Mouse (Mus musculus) kidney, adult 11 months (tissue): ENCODE data around the gene Edaradd.

Experiments
- DNase-seq: peaks from one replicate; pipeline ENCODE4 v3.0.0; 2022

The Edaradd gene

DNA sequence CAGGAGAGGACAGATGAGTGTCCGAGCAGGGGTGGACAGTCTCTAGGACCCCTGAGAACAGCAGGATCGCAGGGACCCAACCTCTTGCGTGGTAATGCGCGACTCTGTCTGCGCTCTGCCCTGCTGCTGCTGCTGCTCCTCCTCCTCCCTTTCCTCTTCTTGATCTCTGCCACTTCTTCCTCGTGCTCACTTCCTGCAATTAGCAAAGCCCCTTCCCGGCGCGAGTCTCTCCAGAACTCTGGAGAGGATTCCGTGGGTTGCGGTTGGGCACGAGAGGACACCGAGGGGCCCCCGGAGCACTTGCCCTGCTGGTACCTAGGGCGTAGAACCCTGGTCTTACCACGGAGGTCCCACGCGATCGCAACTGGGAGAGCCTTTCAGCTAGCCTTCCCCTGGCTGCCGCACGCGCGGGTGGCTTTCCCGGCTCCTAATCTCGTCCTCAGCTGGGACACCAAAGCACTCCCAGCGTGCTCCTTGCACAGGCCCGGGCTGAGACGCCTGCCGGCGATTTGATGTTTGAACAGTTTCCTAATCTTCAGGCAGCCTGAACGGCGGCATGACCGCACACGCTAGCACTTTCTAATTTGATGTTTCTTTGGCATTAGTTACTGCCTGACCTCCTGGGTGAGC lies at the start of gene Edaradd:
TSS of gene Edaradd (minus strand) at position 484 of the 630 bp plus-strand sequence.
- DNase-seq: peak; percentile 42

GRCm38 (mm10) chr13:12569741-12570140 lies 49.5 kb upstream of the Edaradd start:
- DNase-seq: no peak

DNA sequence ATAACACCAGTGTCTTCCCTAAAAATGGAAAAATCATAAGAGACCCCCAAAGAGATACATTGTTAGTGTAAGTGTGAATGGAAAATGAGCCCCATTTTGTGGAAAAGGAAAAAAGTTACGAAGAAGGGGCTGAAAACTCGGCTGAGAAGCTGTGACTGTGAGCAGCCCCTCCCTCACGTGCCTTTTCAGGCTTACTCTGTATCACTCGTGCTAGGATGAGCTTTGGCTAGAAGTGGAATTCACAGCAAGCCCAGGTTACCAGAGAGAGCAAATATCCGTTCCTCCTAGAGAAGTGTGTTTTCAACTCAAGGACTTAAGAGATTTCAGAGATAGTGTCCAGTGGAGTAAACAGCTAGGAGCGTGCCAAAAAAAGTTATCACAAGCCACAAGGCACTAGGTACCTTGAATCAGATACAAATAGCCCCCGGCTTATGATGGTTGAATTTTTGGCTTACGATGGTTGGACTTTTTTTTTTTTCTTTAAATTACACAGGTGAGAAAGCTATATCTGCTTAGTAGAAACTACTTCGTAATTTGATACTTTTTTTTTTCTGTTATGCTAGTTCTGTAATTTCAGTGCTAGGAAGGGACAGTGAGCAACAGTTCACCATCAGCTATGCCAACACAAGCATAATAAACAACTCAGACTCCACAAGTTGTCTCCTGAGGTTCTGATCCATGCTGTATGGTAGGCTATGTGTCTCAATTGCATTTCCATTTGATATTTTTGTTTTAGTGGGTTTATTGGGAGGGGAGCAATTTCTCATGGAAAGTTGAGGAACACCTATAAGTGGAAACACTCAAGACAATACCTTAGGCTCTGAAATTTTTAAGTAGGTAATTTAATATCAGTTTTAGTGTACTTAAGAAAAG lies 48.6 kb upstream of the Edaradd start:
- no peak for DNase-seq

DNA sequence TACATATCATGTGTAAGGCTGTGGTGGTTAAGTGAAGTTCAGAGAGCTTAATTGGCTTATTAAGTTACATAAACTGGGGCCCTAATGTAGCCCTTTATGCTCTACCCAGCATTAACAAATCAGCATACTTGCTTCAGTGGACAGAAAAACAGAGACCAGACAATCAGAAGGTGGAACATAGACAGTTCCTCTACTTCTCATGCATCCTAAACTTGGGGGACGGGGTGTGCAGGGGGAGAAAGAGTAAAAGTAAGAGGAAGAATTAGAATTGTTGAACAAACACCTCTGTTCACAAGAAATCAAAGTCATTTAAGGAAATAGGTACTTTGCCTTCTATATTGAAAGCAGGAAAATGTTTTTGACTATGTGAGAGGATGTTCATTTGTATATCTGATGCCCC lies 47.7 kb upstream of the Edaradd start:
- no peak for DNase-seq

DNA sequence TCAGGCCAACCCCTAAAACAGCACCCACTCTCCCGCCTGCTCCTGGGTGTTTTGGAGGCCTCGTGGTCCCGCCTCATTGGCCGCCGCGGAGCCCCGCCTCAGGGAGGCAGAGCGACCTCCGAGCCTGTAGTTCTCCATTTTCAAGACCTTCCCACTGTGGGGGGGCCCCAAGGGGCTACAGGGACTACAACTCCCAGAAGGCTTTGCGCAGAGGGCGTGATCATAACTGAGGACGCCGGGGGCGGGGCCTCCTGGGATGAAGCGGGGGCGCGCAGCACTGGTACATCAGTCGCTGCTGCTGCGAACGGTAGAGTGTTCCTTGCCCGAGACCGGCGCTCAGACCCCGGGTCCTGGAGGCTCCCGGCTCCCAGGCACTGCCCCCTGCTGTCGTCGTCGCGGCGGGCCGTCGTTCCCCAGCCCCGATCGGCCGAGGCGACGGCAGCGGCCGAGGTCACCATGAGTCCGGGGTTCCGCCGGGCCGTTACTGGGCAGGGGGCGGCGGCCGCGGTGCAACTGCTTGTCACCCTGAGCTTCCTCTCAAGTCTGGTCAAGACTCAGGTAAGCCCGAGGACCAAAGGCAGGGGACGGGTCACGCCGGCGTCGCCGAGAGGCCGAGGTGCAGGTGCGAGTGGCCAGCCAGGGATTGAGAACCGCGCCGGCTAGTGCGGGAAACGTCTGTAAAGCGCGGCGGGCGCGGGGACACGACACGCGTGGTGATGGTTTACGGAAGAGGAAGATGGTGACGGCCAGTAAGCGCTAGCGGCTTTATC lies 45.6 kb upstream of the Edaradd start, which contains the start of gene Ero1lb:
TSS of gene Ero1lb (plus strand) at position 254 of the 770 bp plus-strand sequence.
- peak; percentile 99 for DNase-seq

DNA sequence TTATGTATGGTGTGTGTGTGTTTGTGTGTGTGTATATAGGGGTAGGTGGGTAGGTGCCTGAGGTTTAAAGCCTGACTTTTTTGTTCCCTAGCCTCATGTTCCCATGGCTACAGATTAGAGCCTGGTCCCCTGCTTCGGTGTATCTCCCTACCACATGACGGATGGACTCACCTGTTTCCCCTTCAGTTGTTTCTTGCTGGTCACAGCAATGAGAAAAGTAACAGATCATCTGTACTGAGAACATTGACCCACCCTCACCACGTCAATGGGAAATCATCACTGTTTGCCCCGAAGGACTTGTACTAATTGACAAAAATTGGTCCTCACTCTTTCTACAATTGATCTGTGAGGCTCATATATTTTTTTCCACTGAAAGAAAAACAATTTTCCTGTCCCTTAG lies 42.0 kb upstream of the Edaradd start:
- DNase-seq: no peak

DNA sequence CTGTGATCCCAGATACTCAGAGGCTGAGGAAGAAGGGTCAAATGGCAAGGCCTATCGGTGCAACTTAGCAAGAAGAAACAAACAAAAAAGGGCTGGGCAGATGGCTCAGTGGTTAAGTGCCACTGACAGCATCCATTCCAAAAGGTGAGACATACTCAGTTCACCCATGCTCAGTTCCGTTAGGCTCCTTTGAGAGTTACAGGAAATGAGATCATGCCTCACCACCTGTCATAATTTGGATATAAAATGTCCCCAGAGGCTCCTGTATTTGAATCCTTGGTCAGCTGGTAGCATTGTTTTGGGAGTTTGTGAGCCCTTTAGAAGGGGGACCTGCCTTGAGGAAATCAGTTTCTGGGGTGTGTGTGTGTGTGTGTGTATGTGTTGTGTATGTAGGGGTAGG lies 41.5 kb upstream of the Edaradd start:
- no peak for DNase-seq

GRCm38 (mm10) chr13:12559462-12560120 lies 39.4 kb upstream of the Edaradd start:
- DNase-seq: no peak

- DNase-seq: no peak
Observed at GRCm38 (mm10) chr13:12559044-12559443, 38.8 kb upstream of the Edaradd start.

DNA sequence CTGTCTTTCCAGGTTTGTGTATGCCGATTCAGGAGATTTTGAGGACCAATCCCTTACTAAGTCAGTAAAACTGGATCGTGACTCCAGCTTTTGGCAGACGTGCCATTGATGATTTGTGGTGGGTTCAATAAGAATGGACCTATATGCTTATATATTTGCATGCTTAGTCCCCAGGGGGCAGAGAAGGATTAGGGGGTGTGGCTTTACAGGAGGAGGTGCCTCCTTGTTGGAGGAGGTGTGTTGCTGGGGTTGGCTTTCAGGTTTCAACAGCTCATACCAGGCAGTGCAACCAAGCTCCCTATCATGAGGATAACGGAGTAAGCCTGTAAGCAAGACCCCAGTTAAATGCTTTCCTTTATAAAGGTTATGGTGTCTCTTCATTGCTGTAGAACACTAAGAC lies 34.0 kb upstream of the Edaradd start:
- no peak for DNase-seq

DNA sequence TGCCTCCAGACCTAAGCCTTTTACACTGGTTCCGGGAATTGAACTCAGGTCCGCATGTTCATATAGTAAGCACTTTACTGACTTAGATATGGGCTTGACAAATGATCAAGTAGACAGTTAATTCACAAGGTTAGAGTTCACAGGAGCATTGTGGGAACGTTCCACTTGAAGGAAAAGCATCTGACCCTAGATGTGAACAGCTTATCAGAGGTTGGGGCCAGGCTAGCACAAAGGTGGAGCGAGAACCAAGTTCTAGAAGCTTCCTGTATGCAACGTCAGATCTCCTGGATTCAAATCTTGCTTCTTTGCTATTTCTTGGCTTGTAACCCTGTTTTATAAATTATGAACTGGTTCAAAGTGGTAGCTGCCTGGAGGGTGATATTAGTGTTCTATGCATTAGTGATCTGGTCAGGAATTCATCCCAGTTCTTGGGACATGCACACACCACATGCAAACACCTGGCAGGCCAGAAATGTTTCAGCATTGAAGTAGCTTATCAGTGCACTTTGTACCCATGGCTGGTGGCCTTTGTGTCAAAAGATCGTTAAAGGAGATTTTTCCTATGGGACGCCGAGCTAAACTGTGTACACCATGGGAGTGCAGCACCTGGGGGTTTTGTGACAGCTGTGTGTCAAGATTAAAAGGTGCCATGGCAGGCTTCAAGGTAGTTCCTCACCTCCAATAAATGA lies 23.8 kb upstream of the Edaradd start:
- DNase-seq: no peak

DNA sequence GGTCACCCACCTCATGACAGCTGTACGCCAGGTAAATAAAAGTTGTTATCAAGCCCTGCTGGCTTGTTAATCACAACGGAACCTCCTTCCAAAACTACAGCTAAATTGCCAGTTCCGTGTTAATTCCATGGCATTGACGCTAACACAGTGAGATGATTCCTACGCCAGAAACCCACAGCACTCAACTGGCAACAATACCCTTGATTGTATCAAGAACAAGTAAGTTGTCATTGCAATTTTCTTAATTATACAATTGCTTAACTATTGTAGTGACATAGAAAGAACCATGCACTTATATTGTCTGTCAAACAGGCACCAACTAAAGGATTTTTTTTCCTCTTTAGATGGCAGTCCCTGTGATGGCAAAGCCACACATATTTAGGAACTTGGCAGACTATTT lies 23.0 kb upstream of the Edaradd start:
- no peak for DNase-seq

DNA sequence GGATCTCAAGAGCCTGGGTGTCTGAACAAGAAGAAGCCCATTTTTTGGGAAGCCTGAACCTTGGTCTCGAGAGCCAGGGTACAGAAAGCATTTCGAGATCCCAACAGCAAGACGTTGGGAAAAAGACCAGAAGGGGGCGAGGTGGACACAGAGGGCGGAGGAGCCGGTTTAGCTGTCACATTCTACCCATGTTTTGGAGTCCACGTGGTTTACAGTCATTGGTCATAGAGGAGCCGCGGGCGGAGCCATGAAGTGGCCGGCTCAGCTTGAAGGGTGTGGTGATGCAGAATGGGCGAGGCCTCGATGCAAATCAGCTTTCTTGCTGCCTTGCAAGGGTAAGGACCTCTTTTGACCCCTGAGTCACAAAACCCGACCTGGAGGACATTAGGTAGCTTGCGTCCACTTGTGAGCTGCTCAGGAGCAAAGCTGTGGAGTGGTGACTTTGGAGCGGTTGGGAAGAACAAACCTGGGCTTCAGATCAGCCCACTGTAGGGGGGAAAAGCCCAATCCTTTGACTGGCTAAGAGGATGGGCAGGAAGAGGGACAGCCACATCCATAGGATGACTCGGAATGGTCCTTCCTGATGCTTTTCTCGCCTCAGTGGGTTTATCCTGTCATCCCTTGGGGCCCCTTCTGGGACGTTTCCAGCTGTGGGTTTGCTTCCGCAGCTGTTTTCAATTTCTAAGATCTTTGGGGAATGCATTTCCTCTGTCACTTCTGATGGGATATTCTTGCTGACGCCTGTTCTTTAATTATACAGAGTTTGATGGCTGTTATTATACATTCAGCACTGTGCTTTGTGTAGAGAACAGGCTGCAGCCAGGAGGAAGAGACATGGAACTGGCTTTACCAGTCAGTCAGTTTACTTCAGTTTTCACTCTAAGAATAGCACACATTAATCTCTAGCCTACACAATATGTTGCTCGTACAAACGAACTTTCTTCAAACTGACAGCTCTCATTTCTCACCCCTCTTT lies 22.1 kb upstream of the Edaradd start:
- DNase-seq: peak; percentile 60

DNA sequence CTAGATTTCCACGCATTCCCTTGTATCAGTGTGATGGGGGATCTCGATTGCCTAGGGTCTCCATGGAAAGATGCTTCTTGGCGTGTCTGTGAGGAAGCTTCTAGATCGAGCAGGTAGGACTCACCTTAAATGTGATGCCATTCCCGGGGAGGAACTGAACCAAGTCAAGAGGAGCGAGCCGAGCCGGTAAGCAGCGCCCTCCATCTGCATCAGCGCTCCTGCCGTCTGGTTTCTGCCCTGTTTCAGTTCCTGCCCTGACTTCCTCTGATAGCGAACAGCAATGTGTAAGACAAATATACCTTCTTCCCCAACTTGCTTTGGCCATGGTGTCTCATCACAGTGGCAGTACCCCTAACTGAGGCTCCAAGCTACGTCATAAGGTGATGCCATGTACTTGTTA lies 19.9 kb upstream of the Edaradd start:
- no peak for DNase-seq

GRCm38 (mm10) chr13:12539716-12540115 lies 19.5 kb upstream of the Edaradd start:
- no peak for DNase-seq

DNA sequence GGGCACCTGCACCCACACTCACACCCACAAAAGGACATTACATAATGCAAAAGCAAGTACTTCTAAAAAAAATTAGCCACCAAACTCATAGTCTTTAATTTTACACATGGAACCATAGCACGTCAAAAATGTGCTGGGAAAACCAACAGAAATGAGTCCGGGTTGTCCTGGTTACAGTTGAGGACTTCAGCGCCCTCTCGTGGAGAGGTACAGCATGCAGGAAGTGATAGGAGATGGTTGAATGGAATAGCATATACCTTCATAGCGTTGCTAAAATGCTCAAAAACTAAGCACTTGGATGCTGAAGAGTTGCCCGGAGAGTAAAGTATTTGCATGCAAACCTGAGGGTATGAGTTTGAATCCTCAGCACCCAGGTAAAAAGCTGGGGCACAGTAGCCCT lies 17.7 kb upstream of the Edaradd start:
- DNase-seq: peak; percentile 46

DNA sequence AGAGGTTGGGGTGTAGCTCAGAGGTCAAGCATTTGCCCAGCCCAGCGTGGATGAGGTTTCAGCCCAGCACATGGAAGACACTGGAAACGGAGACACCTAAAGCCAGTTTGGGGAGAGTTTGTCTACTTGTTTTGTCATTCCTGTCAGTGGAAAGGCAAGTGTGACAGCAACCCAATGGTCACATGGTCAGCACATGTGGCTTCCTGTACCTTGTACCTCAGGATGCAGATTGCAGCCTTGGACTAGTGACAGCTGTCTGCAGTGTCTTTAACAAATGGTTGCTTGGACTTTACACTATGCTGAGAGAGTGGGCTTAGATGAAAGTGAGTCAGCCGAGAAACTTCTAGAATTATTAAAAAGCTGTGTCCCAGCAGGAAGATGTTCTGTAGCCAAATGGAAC lies 14.4 kb upstream of the Edaradd start:
- peak; percentile 38 for DNase-seq

GRCm38 (mm10) chr13:12525678-12526077 lies 5.4 kb upstream of the Edaradd start:
- no peak for DNase-seq

GRCm38 (mm10) chr13:12522346-12522745 lies 2.1 kb upstream of the Edaradd start:
- DNase-seq: no peak

- DNase-seq: no peak
Observed at GRCm38 (mm10) chr13:12519371-12519770, 867 bp downstream of the Edaradd start.
